Mouse (Mus musculus) heart, embryonic 16.5 days (tissue): ENCODE results near the gene Shisa7. TPM values are rescaled to one million over a fixed set of nuclear protein-coding genes. Genes with fewer than 3 reads are reported as not detected.
"Not testable (repeated sequence)": the region's sequence is repeated elsewhere in the genome, so short reads cannot be mapped to it uniquely, and the experiment has no call there.

ENCODE experiments used
- ATAC-seq: fragments of 200-750 bp; cut with Nextera tagmentation; replicated peaks from 2 replicates; pipeline ENCODE4 v1.8.0; 2017; ENCODE audit warnings: moderate number of reproducible peaks; ENCODE audit not compliant: insufficient read depth, low FRiP score; ENCODE audit errors: extremely low read depth
- H3K27ac ChIP-seq: fragments of 300-500 bp; sonication (generic); 2 replicates; pipeline ENCODE4 v1.5.1; 2014; ENCODE audit warnings: mild to moderate bottlenecking, low read length, control low read depth, moderate library complexity
- H3K27me3 ChIP-seq: fragments of 300-500 bp; sonication (generic); 2 replicates; pipeline ENCODE4 v1.6.1; 2014; ENCODE audit warnings: low read length, mixed read lengths; ENCODE audit not compliant: control insufficient read depth, insufficient read depth
- H3K36me3 ChIP-seq: fragments of 300-500 bp; sonication (generic); 2 replicates; pipeline ENCODE4 v1.6.1; 2014; ENCODE audit not compliant: control insufficient read depth, insufficient read depth
- H3K4me1 ChIP-seq: fragments of 300-500 bp; sonication (generic); 2 replicates; pipeline ENCODE4 v1.6.1; 2014; ENCODE audit warnings: low read length, mixed read lengths; ENCODE audit not compliant: control insufficient read depth, insufficient read depth
- H3K4me2 ChIP-seq: fragments of 300-500 bp; sonication (generic); 2 replicates; pipeline ENCODE4 v1.6.1; 2014; ENCODE audit warnings: low read depth, mild to moderate bottlenecking, control low read depth, low read length
- H3K4me3 ChIP-seq: fragments of 300-500 bp; sonication (generic); 2 replicates; pipeline ENCODE4 v1.5.1; 2014; ENCODE audit warnings: mild to moderate bottlenecking, control low read depth, low read length
- H3K9ac ChIP-seq: fragments of 300-500 bp; sonication (generic); 2 replicates; pipeline ENCODE4 v1.6.1; 2014; ENCODE audit warnings: low read length, control low read depth
- H3K9me3 ChIP-seq: fragments of 300-500 bp; sonication (generic); replicated peaks from 2 replicates; pipeline ENCODE4 v1.6.1; 2016; ENCODE audit warnings: low read length; ENCODE audit not compliant: control insufficient read depth
- WGBS: fragments of 180-500 bp; shearing (Covaris S2); extraction: QIAGEN DNeasy Blood & Tissue Kit; methylation state at CpG from one replicate; pipeline ENCODE4 v1.1.7; 2014; 5-methylcytosine and 5-hydroxymethylcytosine counted together
- polyA plus RNA-seq: library from polyadenylated mRNA; unstranded; fragments of >200 nt; fragmentation: Nextera tagmentation; extraction: Ambion mirVana; gene quantifications from 2 replicates; pipeline ENCODE4 v1.2.1, GENCODE M21; 2015

Shisa7 gene
- polyA plus RNA-seq, 1 experiment from 2014 or later = 0.05 TPM

- ATAC-seq = peak; percentile 100
- Histone ChIP-seq H3K27ac (peak overlapping the region; percentile 74), H3K4me1 (peaks cover 19% of the 10 kb centered on the region), H3K27me3 (no peaks in the 10 kb centered on the region), H3K4me3 (peak overlapping the region; percentile 63), H3K36me3 (no peaks in the 10 kb centered on the region), H3K9ac (peak overlapping the region; percentile 79), H3K9me3 (no peaks in the 10 kb centered on the region), H3K4me2 (peak overlapping the region; percentile 80)
- 5% methylated on average over 40 of the region's 40 CpGs for WGBS
Measured at GRCm38 (mm10) chr7:4865579-4866493, 21.3 kb upstream of the Shisa7 start.

DNA sequence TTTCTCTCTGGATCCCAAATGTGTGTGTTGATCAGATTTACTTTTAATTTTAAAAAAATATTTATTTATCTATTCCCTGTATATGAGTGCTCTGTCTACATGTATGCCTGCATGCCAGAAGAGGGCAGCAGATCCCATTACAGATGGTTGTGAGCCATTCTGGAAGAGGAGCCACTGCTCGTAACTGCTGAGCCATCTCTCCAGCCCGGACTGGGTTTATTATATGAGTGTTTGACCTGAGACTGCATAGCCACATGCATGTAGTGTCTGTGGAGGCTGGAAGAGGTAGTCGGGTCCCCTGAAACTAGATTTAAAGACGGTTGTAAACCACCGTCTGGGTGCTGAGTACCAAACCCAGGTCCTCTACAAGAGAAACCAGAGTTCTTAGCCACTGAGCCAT is 20.6 kb upstream of the Shisa7 start:
- Histone ChIP-seq H3K4me3 (peak overlapping the region; percentile 63; the same call in 1 of the 2 replicates), H3K27me3 (no peaks in the 10 kb centered on the region), H3K9ac (no peak overlapping the region), H3K4me1 (peaks cover 19% of the 10 kb centered on the region), H3K27ac (no peak overlapping the region), H3K36me3 (no peaks in the 10 kb centered on the region), H3K9me3 (no peaks in the 10 kb centered on the region), H3K4me2 (peak overlapping the region; percentile 80; the same call in 1 of the 2 replicates)
- WGBS = 71% methylated on average over 5 of the region's 5 CpGs
- ATAC-seq = no peak

DNA sequence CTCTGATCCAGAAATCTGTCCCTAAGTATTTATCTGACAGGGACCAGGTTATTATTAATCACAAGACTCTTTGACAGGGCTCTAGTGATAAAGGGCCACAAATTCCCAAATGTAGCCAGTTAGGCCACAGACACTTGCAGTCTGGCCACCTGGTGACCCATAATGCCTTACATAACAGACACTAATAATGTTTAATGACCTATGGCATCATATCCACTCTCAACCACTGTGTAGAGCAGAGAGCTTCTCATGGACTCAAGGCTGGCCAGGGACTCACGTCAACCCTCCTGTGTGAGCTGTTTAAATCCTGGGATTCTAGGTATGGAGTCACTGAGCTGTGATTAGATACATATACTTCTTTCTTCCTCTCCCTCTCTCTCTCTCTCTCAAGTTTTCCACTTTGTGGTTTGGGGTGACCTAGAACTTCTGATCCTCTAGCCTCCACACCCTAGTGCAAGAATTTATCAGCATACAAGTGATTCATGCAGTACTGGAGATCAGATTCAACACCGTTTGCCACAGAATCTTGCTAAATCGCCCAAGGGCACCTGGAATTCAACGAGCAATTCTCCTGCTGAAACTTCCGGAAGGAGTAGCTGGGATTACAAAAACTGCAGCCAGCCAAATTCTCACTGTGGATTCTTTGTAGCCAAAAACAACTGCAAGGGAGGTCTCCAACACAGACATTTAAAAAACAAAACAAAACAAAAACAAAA is 19.8 kb upstream of the Shisa7 start:
- Histone ChIP-seq H3K4me2 (no peak overlapping the region), H3K9me3 (no peaks in the 10 kb centered on the region), H3K4me1 (peaks cover 19% of the 10 kb centered on the region), H3K27me3 (no peaks in the 10 kb centered on the region), H3K9ac (no peak overlapping the region), H3K4me3 (no peak overlapping the region), H3K36me3 (no peaks in the 10 kb centered on the region), H3K27ac (no peak overlapping the region)
- no peak for ATAC-seq
- 85% methylated on average over 5 of the region's 5 CpGs for WGBS

- no peaks in the 10 kb centered on the region for H3K36me3 ChIP-seq
Measured at GRCm38 (mm10) chr7:4863541-4864080, 19.1 kb upstream of the Shisa7 start.

DNA sequence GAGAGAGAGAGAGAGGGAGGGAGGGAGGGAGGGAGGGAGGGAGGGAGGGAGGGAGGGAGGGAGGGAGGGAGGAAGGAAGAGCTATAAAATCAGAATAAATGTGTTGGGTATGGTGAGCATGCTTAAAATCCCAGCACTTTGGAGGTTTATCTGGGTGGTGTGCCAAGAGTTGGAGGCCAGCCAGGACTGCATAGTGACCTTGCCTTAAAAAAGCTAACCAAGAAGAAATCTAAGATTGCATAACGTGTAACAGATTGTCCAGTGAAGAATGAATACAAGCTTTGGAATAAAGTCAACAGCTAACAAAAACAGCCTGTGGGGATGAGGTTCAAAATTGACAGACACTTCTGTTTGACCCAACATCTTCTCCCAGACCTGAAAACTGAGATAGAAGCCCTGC is 18.5 kb upstream of the Shisa7 start:
- Histone ChIP-seq H3K27ac (peak overlapping the region; percentile 77), H3K4me3 (no peak overlapping the region), H3K9me3 (no peaks in the 10 kb centered on the region), H3K9ac (no peak overlapping the region), H3K4me1 (peaks cover 19% of the 10 kb centered on the region), H3K4me2 (no peak overlapping the region), H3K36me3 (no peaks in the 10 kb centered on the region), H3K27me3 (peaks cover 4% of the 10 kb centered on the region; the same call in 1 of the 2 replicates)
- 13% methylated on average over 1 of the region's 1 CpGs for WGBS
- ATAC-seq = no peak

More at GRCm38 (mm10) chr7:4863541-4864080, 19.1 kb upstream of the Shisa7 start:
- H3K4me2 ChIP-seq = no peak overlapping the region
- H3K9me3 ChIP-seq = no peaks in the 10 kb centered on the region
- 63% methylated on average over 7 of the region's 7 CpGs for WGBS
- peak overlapping the region; percentile 77 for H3K27ac ChIP-seq
- peaks cover 1% of the 10 kb centered on the region; the same call in 1 of the 2 replicates for H3K27me3 ChIP-seq
- H3K9ac ChIP-seq = no peak overlapping the region
- H3K4me1 ChIP-seq = peaks cover 19% of the 10 kb centered on the region
- H3K4me3 ChIP-seq = no peak overlapping the region
- no peak for ATAC-seq

DNA sequence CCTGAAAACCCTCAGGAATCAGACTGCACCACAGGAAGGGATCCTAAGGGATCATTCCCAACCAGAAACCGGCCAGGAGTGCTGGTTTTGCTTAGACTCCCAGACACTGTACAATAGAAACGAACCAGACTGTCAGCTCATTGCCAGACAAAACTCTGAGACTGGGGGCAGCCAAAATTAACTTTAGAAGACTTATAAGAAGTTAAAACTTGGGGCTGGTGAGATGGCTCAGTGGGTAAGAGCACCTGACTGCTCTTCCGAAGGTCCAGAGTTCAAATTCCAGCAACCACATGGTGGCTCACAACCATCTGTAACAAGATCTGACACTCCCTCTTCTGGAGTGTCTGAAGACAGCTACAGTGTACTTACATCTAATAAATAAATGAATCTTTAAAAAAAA is 16.4 kb upstream of the Shisa7 start:
- WGBS = 66% methylated on average over 3 of the region's 3 CpGs
- H3K9me3 ChIP-seq, H3K4me2 ChIP-seq, H3K27me3 ChIP-seq, H3K36me3 ChIP-seq, ATAC-seq, H3K4me3 ChIP-seq, H3K27ac ChIP-seq, H3K9ac ChIP-seq: not testable (repeated sequence)
- H3K4me1 ChIP-seq = peaks cover 11% of the 10 kb centered on the region

- Histone ChIP-seq H3K4me3 (no peak overlapping the region), H3K27me3 (peaks cover 7% of the 10 kb centered on the region; the same call in 1 of the 2 replicates), H3K9me3 (0 out of 2 replicates have a peak, but pooled peaks cover under 1% of the 10 kb centered on the region), H3K4me2 (no peak overlapping the region), H3K4me1 (peaks cover 7% of the 10 kb centered on the region), H3K27ac (no peak overlapping the region), H3K9ac (no peak overlapping the region), H3K36me3 (no peaks in the 10 kb centered on the region)
- ATAC-seq = no peak
- 68% methylated on average over 12 of the region's 12 CpGs for WGBS
Measured at GRCm38 (mm10) chr7:4859418-4859978, 15.0 kb upstream of the Shisa7 start.

GRCm38 (mm10) chr7:4857321-4857720 is 12.8 kb upstream of the Shisa7 start:
- H3K27ac ChIP-seq = no peak overlapping the region
- no peak overlapping the region for H3K9ac ChIP-seq
- H3K4me1 ChIP-seq = no peaks in the 10 kb centered on the region
- no peaks in the 10 kb centered on the region for H3K36me3 ChIP-seq
- 57% methylated on average over 7 of the region's 7 CpGs for WGBS
- no peak for ATAC-seq
- H3K9me3 ChIP-seq = 0 out of 2 replicates have a peak, but pooled peaks cover 4% of the 10 kb centered on the region
- H3K4me3 ChIP-seq = no peak overlapping the region
- H3K27me3 ChIP-seq = peaks cover 7% of the 10 kb centered on the region; the same call in 1 of the 2 replicates
- no peak overlapping the region for H3K4me2 ChIP-seq
